Mouse (Mus musculus) retina, embryonic 14.5 days (tissue): Measurements from ENCODE around the gene Cltrn.

Experiments used
- DNase-seq: peaks from one replicate; pipeline ENCODE4 v3.0.0-alpha.2; 2015; ENCODE audit warnings: low spot score

Cltrn gene

DNA sequence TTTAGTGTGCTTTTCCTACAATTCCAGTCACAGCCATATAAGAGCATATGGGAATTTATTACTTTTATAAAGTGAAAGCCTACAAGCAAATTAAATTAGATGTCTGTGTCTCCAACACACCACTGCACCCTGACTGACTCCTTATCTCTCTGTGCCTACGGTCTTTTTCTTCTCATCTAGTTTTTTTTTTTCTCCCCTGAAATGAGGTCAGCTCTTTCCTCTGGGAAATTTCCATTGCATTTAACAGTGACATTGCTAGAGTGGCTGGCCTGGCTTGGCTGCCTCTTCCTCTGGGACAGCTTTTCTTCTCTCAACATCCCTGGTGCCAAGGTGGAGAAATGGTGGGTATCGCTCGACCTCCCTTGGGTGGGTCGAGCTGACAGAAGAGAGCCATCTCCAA, at the start of gene Cltrn:
TSS of gene Cltrn (plus strand) at position 249 of the 400 bp plus-strand sequence.
- DNase-seq = peak; percentile 3

DNA sequence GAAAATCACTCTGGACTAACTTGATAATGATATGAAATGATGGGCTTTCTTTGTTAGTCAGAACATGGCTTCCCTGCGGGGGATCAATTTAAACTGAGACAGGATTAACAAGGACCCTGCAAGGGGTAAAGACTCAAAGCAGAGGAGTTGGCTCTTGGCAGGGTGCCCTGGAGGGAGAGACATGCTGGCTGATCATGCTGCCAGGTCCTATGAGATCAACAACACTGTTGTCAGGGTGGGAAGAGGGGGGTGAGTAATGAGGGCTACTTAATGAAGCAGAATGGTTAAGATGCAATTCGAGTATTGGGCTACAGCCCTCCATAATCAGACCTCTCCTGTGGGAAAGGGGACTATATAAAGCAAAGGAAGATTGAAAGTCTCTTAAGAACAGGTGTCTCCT, 49.7 kb upstream of the Cltrn start:
- DNase-seq = peak; percentile 60

DNA sequence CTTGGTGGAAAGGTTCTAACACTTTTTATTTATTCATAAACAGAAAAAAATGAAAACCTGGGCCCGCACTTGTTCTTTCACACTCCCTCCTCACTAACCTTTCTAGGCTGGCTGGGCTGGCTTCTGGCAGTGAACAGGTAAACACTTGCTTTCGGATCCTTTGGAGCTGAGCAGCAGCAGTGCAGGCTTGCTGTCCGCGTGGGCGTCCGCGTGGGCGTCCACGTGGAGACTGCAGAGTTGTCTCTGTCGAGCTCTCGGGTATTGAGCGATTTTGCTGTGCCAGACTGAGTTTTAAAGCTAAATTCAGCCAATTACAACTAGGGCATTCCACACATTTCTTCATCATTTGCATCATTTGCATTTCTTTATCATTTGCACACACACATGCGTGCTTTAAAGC, 46.6 kb upstream of the Cltrn start:
- DNase-seq = no peak

DNA sequence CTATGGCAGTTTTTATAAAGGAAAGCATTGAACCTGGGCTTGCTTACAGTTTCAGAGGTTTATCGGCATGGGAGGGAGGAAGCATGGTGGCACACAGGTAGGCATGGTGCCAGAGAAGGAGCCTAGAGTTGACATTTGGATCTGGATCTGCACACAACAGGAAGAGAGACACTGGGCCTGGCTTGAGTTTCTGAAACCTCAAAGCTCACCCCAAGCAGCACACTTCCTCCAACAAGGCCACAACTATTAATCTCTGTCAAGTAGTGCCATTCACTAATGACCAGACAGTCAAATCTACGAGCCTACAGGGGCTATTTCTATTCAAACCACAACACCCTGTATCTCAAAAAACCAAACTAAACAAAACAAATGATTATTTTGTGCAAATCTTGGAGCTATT, 41.9 kb upstream of the Cltrn start:
- no peak for DNase-seq

DNA sequence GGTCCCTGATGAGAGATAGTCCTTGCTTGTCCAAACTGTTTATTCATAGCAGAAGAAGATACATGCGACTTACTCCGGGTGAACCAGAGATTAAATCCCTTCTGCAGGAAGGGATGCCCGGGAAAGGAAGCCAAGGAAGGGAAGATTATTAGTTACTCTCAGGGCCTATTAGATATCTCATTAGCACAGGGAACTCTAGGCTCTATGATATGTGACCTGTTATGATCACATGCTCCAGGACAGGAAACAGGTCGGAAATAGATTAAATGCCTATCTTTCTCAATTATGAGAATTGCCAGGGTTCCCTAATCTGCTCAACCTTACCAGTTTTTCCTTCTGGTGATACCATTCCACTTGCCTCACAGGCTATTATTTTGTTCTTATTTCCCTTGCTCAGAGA, 32.9 kb upstream of the Cltrn start:
- no peak for DNase-seq

DNA sequence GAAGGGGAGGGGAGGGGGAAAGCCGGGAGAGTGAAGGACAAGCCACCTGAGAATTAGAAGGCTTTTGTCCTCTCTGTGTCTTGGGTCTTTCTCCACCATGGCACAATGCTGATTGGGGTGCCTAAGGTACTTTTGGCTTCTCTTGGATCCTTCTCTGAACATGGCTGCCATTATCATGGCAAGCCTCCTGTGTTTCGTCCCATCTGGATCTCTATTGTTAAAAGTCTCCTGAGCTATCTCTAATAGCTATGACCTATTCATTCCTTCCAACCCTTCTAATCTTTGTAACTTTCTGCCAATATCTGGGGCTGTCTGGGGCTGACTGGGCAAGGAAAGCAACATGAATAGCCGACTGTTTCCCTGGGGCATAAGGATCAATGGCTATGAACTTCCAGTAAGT, 30.1 kb upstream of the Cltrn start:
- DNase-seq = no peak

DNA sequence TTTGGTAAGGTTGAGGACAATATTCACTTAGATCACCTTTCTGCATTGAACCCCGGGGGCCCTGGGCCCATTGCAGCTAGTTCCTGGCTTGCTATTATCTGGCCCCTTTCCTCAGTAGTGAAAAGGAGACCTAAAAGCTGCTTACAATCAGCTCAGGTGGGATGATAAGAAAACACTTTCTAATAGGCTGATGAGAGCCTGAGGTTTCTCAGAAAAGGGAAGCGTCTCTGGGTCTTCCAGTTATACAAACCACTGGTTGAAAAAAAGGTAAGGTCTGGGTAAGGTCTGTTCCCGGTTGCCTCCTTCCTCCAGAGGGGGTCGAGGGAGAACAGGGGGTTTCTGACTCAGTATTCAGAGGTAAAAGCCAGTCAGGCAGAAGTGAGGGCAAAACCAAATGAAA, 29.6 kb upstream of the Cltrn start:
- no peak for DNase-seq

DNA sequence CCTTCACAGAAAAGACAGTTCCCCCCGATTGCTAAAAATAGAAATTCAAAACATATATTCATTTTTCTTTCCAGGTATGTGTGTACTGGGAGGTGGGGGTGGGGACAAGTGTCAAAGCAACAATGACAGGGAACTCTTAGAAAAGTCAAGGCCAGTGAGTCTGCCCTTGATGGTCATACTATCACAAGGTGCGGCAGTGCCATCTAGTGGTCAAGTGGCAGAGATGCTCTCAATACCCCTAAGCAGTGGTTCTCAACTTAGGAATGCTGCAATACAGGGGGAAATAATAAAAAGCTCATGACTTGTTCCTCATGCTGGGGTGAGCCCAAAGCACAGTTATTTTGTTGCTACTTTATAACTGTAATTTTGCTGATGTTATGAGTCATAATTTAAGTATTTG, 22.4 kb upstream of the Cltrn start:
- DNase-seq = peak; percentile 84

DNA sequence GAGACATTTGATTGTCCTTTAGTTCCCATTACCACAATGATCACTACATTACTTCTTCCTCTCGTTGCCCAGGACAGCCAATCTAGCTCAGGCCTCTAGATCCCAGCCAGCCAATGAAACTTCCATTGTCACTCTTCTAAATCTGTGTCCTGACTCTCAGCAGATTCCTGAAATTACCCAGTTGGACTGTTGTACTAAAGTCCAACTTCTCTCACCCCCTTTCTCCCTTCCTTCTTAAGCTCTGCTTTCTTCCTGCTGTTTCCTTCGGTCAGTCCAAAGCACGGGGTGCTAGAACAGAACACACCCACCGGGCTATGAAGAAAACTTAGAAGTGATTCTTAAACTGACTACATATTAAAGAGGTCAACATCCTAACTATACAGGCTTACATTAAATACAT, 19.7 kb upstream of the Cltrn start:
- DNase-seq = no peak

DNA sequence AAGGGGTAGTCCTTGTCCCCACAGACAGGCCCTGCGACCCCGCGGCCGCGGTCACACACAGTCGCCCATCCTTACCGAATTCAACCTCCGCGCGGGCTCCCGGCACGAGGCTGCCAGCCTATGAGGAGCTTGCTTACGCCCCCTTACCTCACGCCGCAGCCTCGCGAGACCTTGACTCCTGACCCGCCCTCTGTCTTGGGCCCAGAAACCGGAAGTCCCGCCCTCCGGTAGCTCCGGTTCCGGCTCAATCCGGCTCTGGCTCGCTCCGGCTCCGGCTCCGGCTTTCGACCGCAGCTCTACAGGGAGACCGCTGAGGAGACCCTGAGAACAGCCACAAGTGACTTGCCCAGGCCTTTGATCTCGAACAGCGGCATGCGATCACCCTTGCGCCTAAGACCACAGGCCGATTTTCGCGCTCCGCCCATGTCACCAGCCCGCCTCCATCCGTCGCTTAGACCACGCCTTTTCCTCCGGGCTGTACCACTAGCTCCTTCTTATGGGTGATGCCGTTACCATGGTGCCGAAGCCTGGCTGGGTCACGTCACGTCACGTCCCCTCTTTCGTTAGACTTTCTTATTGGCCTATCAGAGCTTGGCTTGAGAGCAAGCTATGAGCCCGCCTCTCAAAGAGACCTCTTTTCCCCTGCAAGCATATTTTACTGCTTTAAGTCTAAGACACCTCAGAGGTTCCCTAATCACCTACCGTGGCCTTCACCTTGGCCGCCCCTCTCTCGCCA, 12.4 kb upstream of the Cltrn start, which contains the start of gene Siah1b:
TSS of gene Siah1b (minus strand) at position 454 of the 736 bp plus-strand sequence.
- peak; percentile 89 for DNase-seq

DNA sequence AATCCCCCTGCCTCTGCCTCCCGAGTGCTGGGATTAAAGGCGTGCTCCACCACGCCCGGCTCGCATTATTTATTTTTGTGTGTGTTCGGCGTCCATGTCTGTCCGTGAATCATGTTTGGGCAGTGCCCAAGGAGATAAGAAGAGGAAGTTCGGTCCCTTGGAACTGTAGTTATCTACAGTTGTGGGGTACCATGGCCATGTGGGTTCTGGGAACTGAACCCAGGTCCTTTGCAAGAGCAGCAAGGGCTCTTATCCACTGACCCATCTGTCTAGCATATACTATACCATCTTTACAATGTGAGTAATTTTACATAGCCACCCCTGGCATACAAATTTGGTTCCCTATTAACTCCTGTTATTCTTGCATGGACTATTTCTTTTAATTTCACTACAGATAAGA, 6.6 kb upstream of the Cltrn start:
- no peak for DNase-seq

DNA sequence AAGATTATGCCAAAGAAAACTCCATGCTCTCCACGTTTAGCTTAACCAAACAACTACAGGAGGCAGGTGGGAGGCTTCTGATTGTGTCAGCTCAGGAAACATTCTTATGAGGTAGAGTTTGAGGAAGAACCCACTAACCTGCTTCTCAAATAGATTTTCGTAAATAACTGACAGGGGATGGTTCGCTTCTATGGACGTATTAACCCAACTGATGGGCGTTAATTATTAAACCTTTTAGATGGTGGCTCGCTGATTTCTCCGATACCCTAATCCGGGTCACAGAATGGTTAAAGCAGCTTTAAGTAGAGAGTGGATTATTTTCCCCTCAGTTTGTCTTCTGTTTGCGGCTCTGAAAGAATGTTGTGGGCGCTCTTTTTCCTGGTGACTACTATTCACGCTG, 1.3 kb downstream of the Cltrn start:
- DNase-seq = no peak

DNA sequence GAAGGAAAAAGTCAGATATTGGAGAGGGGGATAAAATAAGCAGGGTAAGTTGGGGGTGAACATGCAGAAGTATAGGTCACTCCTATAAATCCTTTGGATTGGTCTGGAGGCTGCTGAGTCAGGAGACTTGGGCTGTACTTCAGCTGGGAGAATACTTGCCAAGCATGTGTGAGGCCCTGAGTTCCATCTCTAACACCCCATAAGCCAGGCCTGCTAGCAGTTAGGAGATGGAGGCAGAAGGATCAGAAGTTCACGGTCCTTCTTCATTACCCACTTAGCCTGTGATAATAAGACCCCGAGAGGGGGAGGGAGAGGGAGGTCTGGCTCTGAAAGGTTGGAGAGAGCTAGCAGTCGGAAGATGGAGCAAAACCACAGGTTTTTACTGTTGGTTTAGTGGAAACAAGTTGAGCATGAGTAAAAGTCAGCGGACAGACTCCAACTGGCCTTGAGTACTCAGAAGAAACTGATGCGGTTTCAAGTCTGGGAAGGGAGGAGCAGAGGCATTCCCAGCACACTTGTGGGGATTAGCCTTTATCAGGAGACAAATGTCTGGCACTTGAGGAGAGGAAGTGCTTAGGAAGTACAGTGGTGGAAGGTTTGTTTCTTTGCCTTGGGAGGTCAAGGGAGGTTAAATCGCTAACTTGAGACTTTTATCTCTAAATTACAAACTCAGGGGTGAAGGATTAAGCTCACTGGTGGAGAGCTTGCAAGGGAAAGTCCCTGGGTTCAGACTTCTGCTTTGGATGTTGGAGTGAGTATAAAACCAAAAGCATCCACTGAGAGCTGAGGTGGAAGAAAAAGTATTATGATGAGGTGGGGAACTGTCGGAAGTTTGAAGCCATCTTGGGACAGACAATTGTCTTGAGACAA, 3.9 kb downstream of the Cltrn start:
- no peak for DNase-seq

DNA sequence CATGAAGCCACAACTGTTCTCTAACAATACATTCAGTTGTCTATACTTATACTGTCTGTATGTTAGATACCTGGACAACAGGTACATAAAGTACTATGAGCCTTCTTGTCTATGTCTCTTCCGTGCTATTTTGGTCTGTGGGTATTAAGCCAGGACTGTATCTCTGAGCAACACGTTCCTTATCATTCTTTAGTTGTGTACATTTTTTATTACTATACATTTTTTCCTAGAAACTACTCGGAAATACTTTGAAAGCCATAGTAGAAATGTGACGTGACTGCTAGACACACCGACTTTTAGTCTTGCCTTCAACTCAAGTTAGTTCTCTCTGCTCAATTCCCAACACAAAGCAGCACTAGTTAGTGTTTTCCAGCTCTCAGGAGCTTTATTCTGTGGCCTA, 4.8 kb downstream of the Cltrn start:
- no peak for DNase-seq

DNA sequence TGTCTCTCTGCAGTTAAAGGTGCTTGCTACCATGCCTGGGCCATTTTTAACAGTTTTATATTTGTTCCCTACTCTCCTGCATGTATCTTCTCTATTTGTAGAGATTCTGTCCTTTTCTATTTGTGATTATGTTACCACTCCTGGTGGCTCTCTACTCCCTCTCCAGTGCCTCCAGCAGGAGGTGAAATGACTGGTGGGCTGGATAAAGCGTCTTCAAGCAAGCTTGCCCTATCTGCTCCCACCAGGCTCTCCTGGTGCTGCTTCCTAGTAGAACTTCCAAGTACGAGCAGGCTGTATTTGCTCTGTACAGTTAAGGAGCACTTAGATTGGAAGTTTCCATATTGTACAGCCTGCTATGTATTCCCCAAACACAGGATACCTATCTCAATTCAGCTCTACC, 7.2 kb downstream of the Cltrn start:
- DNase-seq = no peak

DNA sequence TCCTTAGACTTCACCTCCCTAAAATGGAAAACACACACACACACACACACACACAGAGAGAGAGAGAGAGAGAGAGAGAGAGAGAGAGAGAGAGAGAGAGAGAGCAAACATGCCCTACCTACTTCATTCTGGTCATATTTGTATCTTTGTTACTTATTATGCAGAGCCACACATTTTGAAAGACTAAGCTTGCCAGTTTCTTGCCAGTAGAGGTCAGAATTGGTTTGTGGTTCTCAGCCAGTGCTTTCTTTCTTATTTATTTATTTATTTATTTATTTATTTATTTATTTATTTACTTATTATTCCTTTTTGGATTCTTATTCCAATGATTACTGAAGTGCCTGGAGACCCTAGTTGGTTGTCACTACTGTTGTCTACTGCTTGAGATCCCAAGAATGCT, 12.9 kb downstream of the Cltrn start:
- no peak for DNase-seq

DNA sequence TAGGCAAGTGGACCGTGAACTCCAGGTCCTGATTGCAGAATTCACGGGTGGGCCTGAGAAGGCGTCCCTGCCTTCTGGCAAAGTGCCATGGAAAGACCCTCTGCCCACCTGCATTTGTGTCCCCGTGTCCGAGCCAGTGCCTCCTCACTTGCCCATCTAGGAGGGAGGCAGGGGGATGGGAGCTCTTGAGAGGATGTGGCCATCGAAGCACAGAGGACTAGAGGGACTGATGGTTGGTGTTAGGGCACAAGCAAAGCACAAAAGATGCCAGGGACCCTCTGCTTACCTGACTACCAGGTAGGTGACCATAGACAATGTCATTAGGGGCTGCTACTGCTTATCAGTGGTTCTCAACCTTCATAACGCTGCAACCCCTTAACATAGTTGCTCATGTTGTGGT, 13.6 kb downstream of the Cltrn start:
- DNase-seq = no peak

DNA sequence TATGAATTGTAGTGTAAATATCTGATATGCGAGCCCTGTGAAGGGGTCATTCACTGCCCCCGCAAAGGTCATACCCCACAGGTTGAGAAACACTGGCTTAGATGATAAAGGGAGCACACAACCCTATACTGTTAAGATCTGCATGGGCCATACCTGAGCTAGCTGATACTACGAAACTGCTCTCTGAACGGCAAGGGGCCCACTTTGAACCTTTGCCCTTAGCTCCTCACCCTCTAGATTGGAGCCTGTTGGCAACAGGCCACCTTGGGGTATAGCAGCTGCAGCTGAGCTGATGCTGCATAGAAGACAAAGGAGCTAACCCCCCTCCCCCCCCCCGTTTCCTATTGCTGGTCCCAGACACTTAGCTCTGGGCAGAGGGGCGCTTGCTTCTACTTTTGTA, 14.0 kb downstream of the Cltrn start:
- no peak for DNase-seq

DNA sequence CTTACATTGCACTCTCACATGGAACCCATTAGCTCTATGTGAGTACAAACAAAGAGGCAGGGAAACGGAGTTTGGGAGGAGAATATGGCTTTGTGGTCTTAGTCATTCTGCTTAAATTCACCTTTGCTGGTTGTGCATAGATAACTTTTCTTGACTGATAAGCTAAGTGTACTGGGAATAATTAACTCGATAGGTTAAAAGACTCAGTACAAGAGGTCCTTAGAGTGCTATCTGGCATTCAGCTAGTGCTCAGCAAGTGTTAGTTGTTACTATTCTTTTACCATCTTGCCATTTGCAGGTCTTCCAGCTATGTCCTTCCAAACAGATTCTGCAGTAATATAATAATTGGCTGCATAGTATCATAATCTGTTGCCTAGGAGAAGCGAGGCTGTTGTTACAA, 22.5 kb downstream of the Cltrn start:
- DNase-seq = no peak

DNA sequence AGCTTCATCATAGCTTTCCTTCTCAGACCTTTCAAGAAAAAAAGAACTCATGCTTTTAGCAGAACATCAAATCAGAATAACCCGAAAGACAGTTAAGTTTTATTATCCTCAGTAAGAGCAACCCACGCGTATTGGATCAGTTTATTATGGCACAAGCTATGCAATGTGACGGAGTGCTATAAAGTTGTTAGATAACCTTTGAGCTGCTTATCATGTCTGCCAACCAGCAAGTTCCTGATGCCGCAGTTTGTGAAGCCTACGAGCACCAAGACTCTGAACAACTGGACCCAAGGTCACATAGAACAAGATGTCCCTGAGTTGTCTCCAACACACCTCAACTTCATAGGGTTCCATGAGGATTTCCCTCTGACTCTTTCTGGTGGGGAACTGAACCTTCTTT, 25.1 kb downstream of the Cltrn start:
- DNase-seq = no peak

DNA sequence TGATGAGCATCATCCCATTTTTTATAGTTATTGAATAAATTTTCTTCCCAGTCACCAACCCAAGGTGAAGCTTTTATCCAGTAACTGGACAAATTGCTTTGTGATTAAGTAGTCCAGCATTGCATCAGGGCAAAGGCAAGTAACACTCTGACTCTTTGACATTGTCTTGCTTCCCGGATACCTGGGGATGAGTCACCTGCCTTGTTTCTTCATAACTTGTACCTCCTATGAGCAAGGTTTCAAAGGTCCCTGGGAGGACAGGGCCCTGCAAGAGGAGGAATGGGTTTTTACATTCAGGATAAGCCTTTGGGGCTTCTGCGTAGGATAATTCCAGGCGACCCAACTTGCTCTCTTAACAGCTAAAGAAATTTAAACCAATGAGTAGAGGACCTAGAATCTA, 35.3 kb downstream of the Cltrn start:
- no peak for DNase-seq

DNA sequence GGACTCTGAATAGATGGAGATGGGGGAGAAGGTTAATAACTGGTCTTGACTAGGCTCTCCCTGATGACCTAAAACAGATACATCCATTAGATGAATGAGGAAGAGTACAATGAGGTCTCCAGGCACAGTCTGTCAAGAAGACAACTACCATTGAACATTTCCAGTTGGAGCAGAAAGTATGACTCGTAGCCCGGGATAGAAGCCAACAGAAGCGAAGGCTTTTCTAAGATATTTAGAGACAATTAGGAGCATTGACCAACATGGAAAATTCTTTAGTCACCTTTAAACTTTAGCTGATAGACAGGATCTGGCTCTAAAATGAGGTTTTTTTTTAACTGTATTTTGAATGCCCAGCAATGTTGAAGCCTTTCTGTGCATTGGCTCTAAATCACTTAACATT, 44.9 kb downstream of the Cltrn start:
- DNase-seq = no peak

DNA sequence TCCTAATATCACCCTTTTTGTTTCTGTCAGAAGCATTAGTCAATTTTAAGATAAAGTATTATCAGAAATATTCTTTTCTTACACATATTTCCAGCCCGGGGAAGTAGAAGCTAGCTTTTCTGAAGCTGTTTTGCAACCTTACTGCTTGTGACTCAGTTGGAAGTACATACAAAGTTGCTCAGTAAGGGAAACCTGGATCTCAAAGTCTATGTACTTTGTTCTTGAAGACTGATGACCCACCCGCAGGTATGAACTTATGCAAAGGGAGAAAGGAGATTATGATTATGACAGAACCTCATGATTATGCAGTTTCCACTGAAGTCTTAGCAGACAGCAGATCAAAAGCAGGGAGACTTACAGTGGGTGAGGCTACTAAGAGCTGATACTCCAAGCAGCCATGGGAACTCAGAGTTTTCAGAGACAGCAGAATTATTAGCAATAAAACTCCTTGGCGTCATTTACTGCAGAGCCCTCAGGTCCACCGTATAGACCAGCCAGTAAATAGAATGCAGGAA, 46.7 kb downstream of the Cltrn start:
- no peak for DNase-seq
